Mouse (Mus musculus): Measurements from ENCODE around the gene Hfe.

- TF ChIP-seq E2F4 (IDR thresholded peaks at IDR 0.05; ENCODE audit: insufficient replicate concordance, low read depth, low read length) (no peak), POLR2A (IDR thresholded peaks at IDR 0.05; ENCODE audit: low read depth, low read length) (no peak), USF1 (IDR thresholded peaks at IDR 0.05; ENCODE audit: low read depth, low read length) (no peak), HCFC1 (IDR thresholded peaks at IDR 0.05; ENCODE audit: low read depth, low read length) (no peak), RAD21 (IDR thresholded peaks at IDR 0.05; ENCODE audit: low read depth, low read length) (no peak), CTCF (conservative IDR thresholded peaks at IDR 0.05 in 1 of 2, IDR thresholded peaks at IDR 0.05 in 1 of 2; ENCODE audit: low read depth in 2 of 2, low read length in 2 of 2) (no peak), NRF1 (IDR thresholded peaks at IDR 0.05; ENCODE audit: low read depth, low read length) (no peak), MAX (IDR thresholded peaks at IDR 0.05; ENCODE audit: low read length) (no peak), MAFK (IDR thresholded peaks at IDR 0.05; ENCODE audit: insufficient replicate concordance, low read length) (no peak), BHLHE40 (IDR thresholded peaks at IDR 0.05; ENCODE audit: low read depth, low read length) (no peak), EP300 (IDR thresholded peaks at IDR 0.05; ENCODE audit: low read length) (no peak), ZMIZ1 (IDR thresholded peaks at IDR 0.05; ENCODE audit: low read depth, low read length) (no peak)
Measured at GRCm38 (mm10) chr13:23725213-23725612, 14.6 kb upstream of the Hfe start.

Data from CH12.LX (cell line).